In genomic region chr16:84911477-84912165, GRCm38 (mm10) we compare ENCODE assay signal across 29 mouse cellular contexts.
"Had no signal": no experiment of that assay in that cellular context is flagged by ENCODE, and none has a peak within 500 bp of the region (broad histone marks: within the 10 kb centered on the region; RNA-seq: fewer than 3 reads in every experiment).

No protein-coding gene starts in this region.

- H3K4me1 ChIP-seq: limb, embryonic 10.5 days; limb, embryonic 12.5 days; limb, embryonic 13.5 days; limb, embryonic 15.5 days; liver, embryonic 12.5 days; liver, embryonic 13.5 days; liver, embryonic 15.5 days; lung, embryonic 15.5 days; megakaryocyte, embryonic 14.5 days; neural tube, embryonic 12.5 days had no signal

- H3K4me2 ChIP-seq: limb, embryonic 12.5 days; limb, embryonic 13.5 days; limb, embryonic 15.5 days; liver, embryonic 11.5 days; liver, embryonic 12.5 days; liver, embryonic 13.5 days; liver, embryonic 15.5 days; lung, embryonic 14.5 days; lung, embryonic 15.5 days; midbrain, embryonic 12.5 days; midbrain, embryonic 13.5 days; neural tube, embryonic 12.5 days had no signal

- ATAC-seq: liver, embryonic 12.5 days; liver, postnatal 0 days; lung, postnatal 0 days; midbrain, embryonic 13.5 days had no signal

- H3K9me3 ChIP-seq: limb, embryonic 10.5 days; limb, embryonic 12.5 days; limb, embryonic 13.5 days; limb, embryonic 15.5 days; liver, embryonic 12.5 days; liver, embryonic 13.5 days; liver, embryonic 15.5 days; lung, embryonic 15.5 days; midbrain, embryonic 12.5 days; midbrain, embryonic 13.5 days; neural tube, embryonic 12.5 days had no signal

- H3K36me3 ChIP-seq: limb, embryonic 10.5 days; limb, embryonic 12.5 days; limb, embryonic 13.5 days; limb, embryonic 15.5 days; liver, embryonic 12.5 days; liver, embryonic 13.5 days; liver, embryonic 15.5 days; lung, embryonic 15.5 days; midbrain, embryonic 12.5 days; midbrain, embryonic 13.5 days; neural tube, embryonic 12.5 days had no signal

- H3K27me3 ChIP-seq: limb, embryonic 12.5 days; limb, embryonic 13.5 days; limb, embryonic 15.5 days; liver, embryonic 12.5 days; liver, embryonic 13.5 days; liver, embryonic 15.5 days; lung, embryonic 15.5 days; megakaryocyte, embryonic 14.5 days; midbrain, embryonic 12.5 days; midbrain, embryonic 13.5 days; neural tube, embryonic 12.5 days had no signal

- H3K4me3 ChIP-seq: left cerebral cortex, adult 2 months; limb, embryonic 10.5 days; limb, embryonic 12.5 days; limb, embryonic 13.5 days; limb, embryonic 15.5 days; liver, embryonic 12.5 days; liver, embryonic 13.5 days; liver, embryonic 15.5 days; lung, embryonic 15.5 days; megakaryocyte, embryonic 14.5 days; midbrain, embryonic 12.5 days; midbrain, embryonic 13.5 days; myocyte; neural tube, embryonic 12.5 days had no signal

- DNase-seq: layer of hippocampus, postnatal 36 days; left cerebral cortex, postnatal 4 days; liver; liver, embryonic 13.5 days; liver, postnatal 0 days; lung, adult 18-20 months; lung, adult 2 months; lung, embryonic 14.5 days; lung, postnatal 10 days; lung, postnatal 14 days; lung, postnatal 36 days; lung, postnatal 4 days had no signal

- H3K27ac ChIP-seq: left cerebral cortex, adult 2 months; limb, embryonic 10.5 days; limb, embryonic 12.5 days; limb, embryonic 13.5 days; limb, embryonic 15.5 days; liver, embryonic 12.5 days; liver, embryonic 13.5 days; liver, embryonic 14.5 days; liver, embryonic 15.5 days; lung, embryonic 15.5 days; macrophage; midbrain, embryonic 12.5 days; midbrain, embryonic 13.5 days; neural tube, embryonic 12.5 days had no signal

- H3K9ac ChIP-seq: limb, embryonic 12.5 days; limb, embryonic 13.5 days; limb, embryonic 15.5 days; liver, embryonic 12.5 days; liver, embryonic 13.5 days; liver, embryonic 14.5 days; liver, embryonic 15.5 days; liver, postnatal 0 days; lung, embryonic 14.5 days; lung, embryonic 15.5 days; midbrain, embryonic 12.5 days; midbrain, embryonic 13.5 days; neural tube, embryonic 12.5 days had no signal
